Mouse (Mus musculus) thymus, adult 2 months (tissue): ENCODE measurements around the gene Il1rn. TPM values are rescaled to one million over a fixed set of nuclear protein-coding genes. Genes with fewer than 3 reads are reported as not detected.

Experiments used
- DNase-seq: peaks from one replicate; pipeline ENCODE4 v3.0.0; 2021
- H3K27ac ChIP-seq: fragments of 200-500 bp; 2 replicates; pipeline ENCODE4 v1.5.1; 2012; ENCODE audit warnings: low read length, control low read depth; ENCODE audit not compliant: control insufficient read depth, insufficient read depth
- H3K27me3 ChIP-seq: fragments of 200-500 bp; 2 replicates; pipeline ENCODE4 v1.6.1; 2012; ENCODE audit warnings: mild to moderate bottlenecking, low read length, moderate library complexity, mixed read lengths; ENCODE audit not compliant: control insufficient read depth, insufficient read depth
- H3K36me3 ChIP-seq: fragments of 200-500 bp; 2 replicates; pipeline ENCODE4 v1.6.1; 2012; ENCODE audit warnings: mild to moderate bottlenecking, low read length, moderate library complexity; ENCODE audit not compliant: control insufficient read depth, insufficient read depth
- H3K4me1 ChIP-seq: fragments of 200-500 bp; replicated peaks from 2 replicates; pipeline ENCODE4 v1.6.1; 2012; ENCODE audit warnings: low read length; ENCODE audit not compliant: control insufficient read depth, insufficient read depth
- H3K4me3 ChIP-seq: fragments of 200-500 bp; 2 replicates; pipeline ENCODE4 v1.5.1; 2012; ENCODE audit warnings: mild to moderate bottlenecking, low read length, control low read depth, moderate library complexity; ENCODE audit not compliant: control insufficient read depth, insufficient read depth
- CTCF ChIP-seq: fragments of 200-500 bp; IDR thresholded peaks from 2 replicates; pipeline ENCODE4 v1.5.1; 2012; ENCODE audit warnings: mild to moderate bottlenecking, control low read depth, low read length, moderate library complexity, borderline replicate concordance; ENCODE audit not compliant: control insufficient read depth, poor library complexity, insufficient read depth; ENCODE audit errors: extremely low read depth
- POLR2A ChIP-seq: fragments of 200-500 bp; IDR thresholded peaks from 2 replicates; pipeline ENCODE4 v1.6.1; 2012; ENCODE audit warnings: mild to moderate bottlenecking, low read length, control low read depth, moderate library complexity; ENCODE audit not compliant: control insufficient read depth, poor library complexity, insufficient read depth; ENCODE audit errors: extremely low read depth
- WGBS: fragments of 180-500 bp; shearing (Covaris S2); methylation state at CpG from one replicate; pipeline ENCODE4 v1.1.7; 2018; 5-methylcytosine and 5-hydroxymethylcytosine counted together
- polyA plus RNA-seq: library from polyadenylated mRNA; depleted of rRNA; stranded (reverse); fragments of >200 nt; gene quantifications from 2 replicates; pipeline ENCODE4 v1.2.3, GENCODE M21; 2012

Gene Il1rn
- polyA plus RNA-seq, 1 experiment: 9.6 TPM

- Histone ChIP-seq H3K36me3 (no peaks in the 10 kb centered on the region), H3K4me1 (no peaks in the 10 kb centered on the region), H3K4me3 (no peak overlapping the region), H3K27me3 (no peaks in the 10 kb centered on the region), H3K27ac (no peak overlapping the region)
- no peak for DNase-seq
- 74% methylated on average over 4 of the region's 4 CpGs for WGBS
- TF ChIP-seq CTCF: no peak
- TF ChIP-seq POLR2A: no peak
These were observed 18.6 kb upstream of the Il1rn start for GRCm38 (mm10) chr2:24317919-24318598.

DNA sequence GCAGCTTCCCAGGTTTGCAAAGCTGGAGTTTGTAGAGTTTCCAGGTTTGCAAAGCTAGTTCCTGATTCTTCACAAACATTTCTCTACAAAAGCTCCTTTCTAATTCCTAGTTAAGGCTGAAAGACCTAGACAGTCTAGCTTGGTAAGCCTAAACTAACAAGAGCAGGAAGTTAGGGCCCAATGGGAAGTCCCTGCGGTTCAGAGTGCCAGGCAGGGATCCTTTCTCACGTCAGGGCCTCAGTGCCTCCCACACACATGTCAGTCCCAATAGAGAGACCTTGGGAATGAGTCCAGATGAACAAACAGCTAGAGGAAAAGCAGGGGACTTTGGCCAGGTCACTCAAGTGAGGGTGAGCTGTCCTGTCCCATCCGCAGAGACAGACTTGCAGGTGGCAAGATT is 1.3 kb upstream of the Il1rn start:
- WGBS: 37% methylated on average over 3 of the region's 3 CpGs
- Histone ChIP-seq H3K4me1 (0 out of 2 replicates have a peak, but pooled peaks cover 2% of the 10 kb centered on the region), H3K27ac (no peak overlapping the region), H3K4me3 (no peak overlapping the region), H3K27me3 (no peaks in the 10 kb centered on the region), H3K36me3 (no peaks in the 10 kb centered on the region)
- no peak for DNase-seq
- no peak for TF ChIP-seq POLR2A
- TF ChIP-seq CTCF: no peak

- TF ChIP-seq CTCF (no peak), POLR2A (no peak)
- Histone ChIP-seq H3K36me3 (no peaks in the 10 kb centered on the region), H3K4me3 (no peak overlapping the region), H3K4me1 (no peaks in the 10 kb centered on the region), H3K27ac (no peak overlapping the region), H3K27me3 (no peaks in the 10 kb centered on the region)
- DNase-seq: no peak
- WGBS: 71% methylated on average over 3 of the region's 3 CpGs
These were observed 4.8 kb downstream of the Il1rn start for GRCm38 (mm10) chr2:24341395-24341885.

DNA sequence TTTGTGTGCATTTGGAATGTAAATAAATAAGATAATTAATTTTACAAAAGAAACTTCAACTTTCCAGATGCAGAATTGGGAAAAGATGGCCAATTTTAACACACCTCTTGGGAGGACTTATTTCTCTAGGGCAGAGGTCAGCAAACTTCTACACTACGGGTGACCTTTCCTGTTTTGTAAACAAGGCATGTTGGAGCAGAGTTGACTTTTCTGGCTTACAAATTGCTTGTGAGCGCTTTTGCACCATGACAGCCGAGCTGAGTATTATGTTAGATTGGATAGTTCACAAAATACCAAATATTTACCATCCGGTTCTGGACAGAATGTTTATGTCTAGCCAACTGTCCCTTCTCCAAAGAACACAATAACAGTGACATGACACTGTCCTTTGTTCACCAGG is 8.0 kb downstream of the Il1rn start:
- H3K27me3 ChIP-seq: no peaks in the 10 kb centered on the region
- no peak overlapping the region for H3K27ac ChIP-seq
- no peak overlapping the region for H3K4me3 ChIP-seq
- no peaks in the 10 kb centered on the region for H3K4me1 ChIP-seq
- no peaks in the 10 kb centered on the region for H3K36me3 ChIP-seq
- no peak for DNase-seq
- WGBS: 90% methylated on average over 4 of the region's 4 CpGs
- no peak for TF ChIP-seq CTCF
- no peak for TF ChIP-seq POLR2A

GRCm38 (mm10) chr2:24345056-24345455 is 8.4 kb downstream of the Il1rn start:
- DNase-seq: no peak
- H3K4me3 ChIP-seq: no peak overlapping the region
- no peaks in the 10 kb centered on the region for H3K27me3 ChIP-seq
- H3K27ac ChIP-seq: no peak overlapping the region
- TF ChIP-seq POLR2A (no peak), CTCF (no peak)
- no peaks in the 10 kb centered on the region for H3K36me3 ChIP-seq
- no peaks in the 10 kb centered on the region for H3K4me1 ChIP-seq
- 83% methylated on average over 8 of the region's 8 CpGs for WGBS

GRCm38 (mm10) chr2:24347926-24348325 is 11.3 kb downstream of the Il1rn start:
- Histone ChIP-seq H3K4me1 (no peaks in the 10 kb centered on the region), H3K4me3 (no peak overlapping the region), H3K27ac (no peak overlapping the region), H3K27me3 (no peaks in the 10 kb centered on the region), H3K36me3 (no peaks in the 10 kb centered on the region)
- no peak for DNase-seq
- 90% methylated on average over 1 of the region's 1 CpGs for WGBS
- no peak for TF ChIP-seq POLR2A
- TF ChIP-seq CTCF: no peak

GRCm38 (mm10) chr2:24351159-24351558 is 14.5 kb downstream of the Il1rn start:
- WGBS: 89% methylated on average over 2 of the region's 2 CpGs

More at GRCm38 (mm10) chr2:24351159-24351558, 14.5 kb downstream of the Il1rn start:
- Histone ChIP-seq H3K4me1 (no peaks in the 10 kb centered on the region), H3K27me3 (no peaks in the 10 kb centered on the region), H3K4me3 (no peak overlapping the region), H3K27ac (no peak overlapping the region), H3K36me3 (no peaks in the 10 kb centered on the region)
- DNase-seq: no peak
- TF ChIP-seq CTCF (no peak), POLR2A (no peak)
